Mouse (Mus musculus) erythroblast, embryonic 14.5 days (primary cell): ENCODE results near the gene Sgip1.

Source experiments
- GATA1 ChIP-seq: IDR thresholded peaks from 2 replicates; pipeline ENCODE4 v1.6.1; 2012; ENCODE audit warnings: low read length, inconsistent platforms, mixed read lengths
- TAL1 ChIP-seq: IDR thresholded peaks from 3 replicates; pipeline ENCODE4 v1.6.1; 2012; ENCODE audit warnings: low read length, inconsistent platforms, mixed read lengths

DNA sequence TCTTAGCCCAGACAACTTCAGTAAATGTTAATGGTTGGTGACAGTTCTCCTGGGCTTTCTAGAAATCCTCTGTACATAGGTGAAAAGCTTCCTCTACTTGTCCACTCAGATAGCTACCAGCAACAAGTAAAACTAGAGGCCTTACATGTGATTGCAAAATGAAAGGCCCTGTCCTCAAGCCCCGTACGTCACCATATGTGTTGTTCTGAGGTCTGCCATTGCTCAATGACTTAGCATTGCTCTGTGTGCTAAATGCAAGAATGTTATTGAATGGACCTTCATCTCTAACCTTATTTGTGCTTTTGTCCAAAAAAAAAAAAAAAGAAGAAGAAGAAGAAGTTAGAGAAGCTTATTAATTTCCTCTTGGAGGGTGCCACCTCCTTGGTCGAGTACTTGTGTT lies 125.4 kb downstream of the Sgip1 start:
- TF ChIP-seq GATA1: no peak
- TF ChIP-seq TAL1: no peak
